Mouse (Mus musculus) hindbrain, embryonic 14.5 days (tissue): Measurements from ENCODE around the gene Osbpl8. TPM values are rescaled to one million over a fixed set of nuclear protein-coding genes. Genes with fewer than 3 reads are reported as not detected.
A peak's percentile ranks its signal among the peaks of the same experiment; 100 is the strongest.

Source experiments
- ATAC-seq: fragments of 200-750 bp; cut with Nextera tagmentation; 2 replicates; pipeline ENCODE4 v1.8.0; 2017; ENCODE audit warnings: moderate number of reproducible peaks, mild to moderate bottlenecking, moderate TSS enrichment, moderate library complexity; ENCODE audit not compliant: low FRiP score
- DNase-seq: peaks from one replicate; pipeline ENCODE4 v3.0.0-alpha.2; 2015; ENCODE audit warnings: low spot score
- H3K27ac ChIP-seq: fragments of 300-500 bp; sonication (generic); 2 replicates; pipeline ENCODE4 v1.5.1; 2014; ENCODE audit warnings: mild to moderate bottlenecking, moderate library complexity
- H3K27me3 ChIP-seq: fragments of 300-500 bp; sonication (generic); 2 replicates; pipeline ENCODE4 v1.6.1; 2014; ENCODE audit warnings: mild to moderate bottlenecking, low read length, mixed read lengths; ENCODE audit not compliant: control insufficient read depth, insufficient read depth
- H3K36me3 ChIP-seq: fragments of 300-500 bp; sonication (generic); replicated peaks from 2 replicates; pipeline ENCODE4 v1.6.1; 2014; ENCODE audit not compliant: control insufficient read depth, insufficient read depth
- H3K4me1 ChIP-seq: fragments of 300-500 bp; sonication (generic); replicated peaks from 2 replicates; pipeline ENCODE4 v1.6.1; 2014; ENCODE audit warnings: antibody characterized with exemption, low read length, mixed read lengths; ENCODE audit not compliant: control insufficient read depth, insufficient read depth
- H3K4me2 ChIP-seq: fragments of 300-500 bp; sonication (generic); replicated peaks from 2 replicates; pipeline ENCODE4 v1.6.1; 2014; ENCODE audit warnings: mild to moderate bottlenecking, moderate library complexity
- H3K4me3 ChIP-seq: fragments of 300-500 bp; sonication (generic); replicated peaks from 2 replicates; pipeline ENCODE4 v1.5.1; 2014; ENCODE audit warnings: mild to moderate bottlenecking, low read length
- H3K9ac ChIP-seq: fragments of 300-500 bp; sonication (generic); 2 replicates; pipeline ENCODE4 v1.6.1; 2014
- H3K9me3 ChIP-seq: fragments of 300-500 bp; sonication (generic); 2 replicates; pipeline ENCODE4 v1.6.1; 2016; ENCODE audit warnings: low read length; ENCODE audit not compliant: control insufficient read depth
- WGBS: fragments of 180-500 bp; shearing (Covaris S2); extraction: QIAGEN DNeasy Blood & Tissue Kit; methylation state at CpG from one replicate; pipeline ENCODE4 v1.1.7; 2014; 5-methylcytosine and 5-hydroxymethylcytosine counted together
- polyA plus RNA-seq: library from polyadenylated mRNA; unstranded; fragments of >200 nt; fragmentation: Nextera tagmentation; extraction: Ambion mirVana; gene quantifications from 2 replicates; pipeline ENCODE4 v1.2.1, GENCODE M21; 2014

Osbpl8 gene
- polyA plus RNA-seq, 1 experiment from 2014 or later, result 20.6 TPM

- WGBS, result 72% methylated on average over 7 of the region's 7 CpGs
- Histone ChIP-seq H3K4me2 (no peak overlapping the region), H3K27me3 (no peaks in the 10 kb centered on the region), H3K36me3 (no peaks in the 10 kb centered on the region), H3K9me3 (no peaks in the 10 kb centered on the region), H3K4me1 (no peaks in the 10 kb centered on the region), H3K4me3 (no peak overlapping the region), H3K27ac (no peak overlapping the region), H3K9ac (no peak overlapping the region)
- DNase-seq (no peak), ATAC-seq (no peak)
These were observed 78.1 kb downstream of the Osbpl8 start for GRCm38 (mm10) chr10:111242677-111243076.

- ATAC-seq (no peak), DNase-seq (no peak)
- Histone ChIP-seq H3K4me1 (no peaks in the 10 kb centered on the region), H3K9ac (peak overlapping the region; percentile 25), H3K27ac (peak overlapping the region; percentile 43; the same call in 1 of the 2 replicates), H3K9me3 (no peaks in the 10 kb centered on the region), H3K4me2 (peak overlapping the region; percentile 31), H3K4me3 (peak overlapping the region; percentile 19), H3K36me3 (no peaks in the 10 kb centered on the region), H3K27me3 (no peaks in the 10 kb centered on the region)
- WGBS, result 48% methylated on average over 4 of the region's 4 CpGs
These were observed 83.1 kb downstream of the Osbpl8 start for GRCm38 (mm10) chr10:111247609-111248008.

GRCm38 (mm10) chr10:111248177-111248576 is 83.6 kb downstream of the Osbpl8 start:
- H3K27ac ChIP-seq, result peak overlapping the region; percentile 43
- peak overlapping the region; percentile 31 for H3K4me2 ChIP-seq
- H3K4me1 ChIP-seq, result no peaks in the 10 kb centered on the region
- peak overlapping the region; percentile 19 for H3K4me3 ChIP-seq
- ATAC-seq (no peak), DNase-seq (peak; percentile 40)
- H3K9ac ChIP-seq, result peak overlapping the region; percentile 25
- H3K27me3 ChIP-seq, result no peaks in the 10 kb centered on the region
- H3K36me3 ChIP-seq, result no peaks in the 10 kb centered on the region
- 29% methylated on average over 6 of the region's 6 CpGs for WGBS
- no peaks in the 10 kb centered on the region for H3K9me3 ChIP-seq

- Histone ChIP-seq H3K27me3 (no peaks in the 10 kb centered on the region), H3K4me3 (peak overlapping the region; percentile 21; the same call in 1 of the 2 replicates), H3K9ac (no peak overlapping the region), H3K27ac (no peak overlapping the region), H3K4me1 (no peaks in the 10 kb centered on the region), H3K36me3 (no peaks in the 10 kb centered on the region), H3K9me3 (no peaks in the 10 kb centered on the region), H3K4me2 (peak overlapping the region; percentile 42)
- DNase-seq (no peak), ATAC-seq (no peak)
- WGBS, result 78% methylated on average over 4 of the region's 4 CpGs
These were observed 85.6 kb downstream of the Osbpl8 start for GRCm38 (mm10) chr10:111250192-111250591.

GRCm38 (mm10) chr10:111251666-111252065 is 87.1 kb downstream of the Osbpl8 start:
- Histone ChIP-seq H3K27me3 (no peaks in the 10 kb centered on the region), H3K9ac (no peak overlapping the region), H3K27ac (no peak overlapping the region), H3K9me3 (no peaks in the 10 kb centered on the region), H3K4me2 (no peak overlapping the region), H3K4me3 (no peak overlapping the region), H3K36me3 (peaks cover 4% of the 10 kb centered on the region), H3K4me1 (no peaks in the 10 kb centered on the region)
- 79% methylated on average over 5 of the region's 5 CpGs for WGBS
- DNase-seq (no peak), ATAC-seq (no peak)

GRCm38 (mm10) chr10:111255228-111255627 is 90.7 kb downstream of the Osbpl8 start:
- WGBS, result 85% methylated on average over 6 of the region's 6 CpGs
- ATAC-seq (no peak), DNase-seq (no peak)
- no peak overlapping the region for H3K4me2 ChIP-seq
- no peak overlapping the region for H3K4me3 ChIP-seq
- peaks cover 4% of the 10 kb centered on the region for H3K36me3 ChIP-seq
- H3K27me3 ChIP-seq, result no peaks in the 10 kb centered on the region
- H3K4me1 ChIP-seq, result no peaks in the 10 kb centered on the region
- H3K9ac ChIP-seq, result no peak overlapping the region
- H3K9me3 ChIP-seq, result no peaks in the 10 kb centered on the region
- H3K27ac ChIP-seq, result no peak overlapping the region

- ATAC-seq, result no peak
These were observed 91.6 kb downstream of the Osbpl8 start for GRCm38 (mm10) chr10:111256156-111256555.

GRCm38 (mm10) chr10:111257358-111257757 is 92.8 kb downstream of the Osbpl8 start:
- no peak for DNase-seq
- 93% methylated on average over 3 of the region's 3 CpGs for WGBS

More at GRCm38 (mm10) chr10:111256156-111256555, 91.6 kb downstream of the Osbpl8 start:
- Histone ChIP-seq H3K27ac (no peak overlapping the region), H3K36me3 (peaks cover 4% of the 10 kb centered on the region), H3K9me3 (no peaks in the 10 kb centered on the region), H3K27me3 (no peaks in the 10 kb centered on the region), H3K9ac (no peak overlapping the region), H3K4me3 (no peak overlapping the region), H3K4me2 (no peak overlapping the region), H3K4me1 (no peaks in the 10 kb centered on the region)
- no peak for DNase-seq
- 99% methylated on average over 3 of the region's 3 CpGs for whole genome bisulfite sequencing

GRCm38 (mm10) chr10:111258256-111258655 is 93.7 kb downstream of the Osbpl8 start:
- Histone ChIP-seq H3K9me3 (no peaks in the 10 kb centered on the region), H3K4me2 (no peak overlapping the region), H3K27me3 (no peaks in the 10 kb centered on the region), H3K36me3 (peaks cover 4% of the 10 kb centered on the region), H3K4me1 (no peaks in the 10 kb centered on the region), H3K27ac (no peak overlapping the region), H3K4me3 (no peak overlapping the region), H3K9ac (no peak overlapping the region)
- ATAC-seq, result no peak
- DNase-seq, result no peak
- WGBS, result 94% methylated on average over 3 of the region's 3 CpGs

More at GRCm38 (mm10) chr10:111257358-111257757, 92.8 kb downstream of the Osbpl8 start:
- H3K9ac ChIP-seq, result no peak overlapping the region
- H3K4me3 ChIP-seq, result no peak overlapping the region
- no peak overlapping the region for H3K27ac ChIP-seq
- H3K27me3 ChIP-seq, result no peaks in the 10 kb centered on the region
- H3K4me2 ChIP-seq, result no peak overlapping the region
- no peaks in the 10 kb centered on the region for H3K4me1 ChIP-seq
- ATAC-seq, result no peak
- no peaks in the 10 kb centered on the region for H3K9me3 ChIP-seq
- H3K36me3 ChIP-seq, result peaks cover 4% of the 10 kb centered on the region

- Histone ChIP-seq H3K4me3 (no peak overlapping the region), H3K27me3 (no peaks in the 10 kb centered on the region), H3K9me3 (no peaks in the 10 kb centered on the region), H3K4me2 (no peak overlapping the region), H3K36me3 (peaks cover 69% of the 10 kb centered on the region), H3K9ac (no peak overlapping the region), H3K27ac (no peak overlapping the region), H3K4me1 (no peaks in the 10 kb centered on the region)
- DNase-seq (no peak), ATAC-seq (no peak)
- 84% methylated on average over 15 of the region's 15 CpGs for WGBS
These were observed 107.1 kb downstream of the Osbpl8 start for GRCm38 (mm10) chr10:111271687-111272086.
